Mouse (Mus musculus) liver, adult 10 weeks (tissue): ENCODE results near the gene Ppp1r3d. TPM values are rescaled to one million over a fixed set of nuclear protein-coding genes. Genes with fewer than 3 reads are reported as not detected.

Experiments used
- polyA plus RNA-seq: library from polyadenylated mRNA; stranded (reverse); fragments of 350-450 nt; fragmentation: Illumina TruSeq; extraction: RNeasy Lipid Tissue Mini Kit (QIAGEN cat#74804); gene quantifications from one replicate; pipeline ENCODE4 v1.2.3, GENCODE M21; 2014; ENCODE audit warnings: low read depth, low replicate concordance

Gene Ppp1r3d
- 0.11 TPM for polyA plus RNA-seq

DNA sequence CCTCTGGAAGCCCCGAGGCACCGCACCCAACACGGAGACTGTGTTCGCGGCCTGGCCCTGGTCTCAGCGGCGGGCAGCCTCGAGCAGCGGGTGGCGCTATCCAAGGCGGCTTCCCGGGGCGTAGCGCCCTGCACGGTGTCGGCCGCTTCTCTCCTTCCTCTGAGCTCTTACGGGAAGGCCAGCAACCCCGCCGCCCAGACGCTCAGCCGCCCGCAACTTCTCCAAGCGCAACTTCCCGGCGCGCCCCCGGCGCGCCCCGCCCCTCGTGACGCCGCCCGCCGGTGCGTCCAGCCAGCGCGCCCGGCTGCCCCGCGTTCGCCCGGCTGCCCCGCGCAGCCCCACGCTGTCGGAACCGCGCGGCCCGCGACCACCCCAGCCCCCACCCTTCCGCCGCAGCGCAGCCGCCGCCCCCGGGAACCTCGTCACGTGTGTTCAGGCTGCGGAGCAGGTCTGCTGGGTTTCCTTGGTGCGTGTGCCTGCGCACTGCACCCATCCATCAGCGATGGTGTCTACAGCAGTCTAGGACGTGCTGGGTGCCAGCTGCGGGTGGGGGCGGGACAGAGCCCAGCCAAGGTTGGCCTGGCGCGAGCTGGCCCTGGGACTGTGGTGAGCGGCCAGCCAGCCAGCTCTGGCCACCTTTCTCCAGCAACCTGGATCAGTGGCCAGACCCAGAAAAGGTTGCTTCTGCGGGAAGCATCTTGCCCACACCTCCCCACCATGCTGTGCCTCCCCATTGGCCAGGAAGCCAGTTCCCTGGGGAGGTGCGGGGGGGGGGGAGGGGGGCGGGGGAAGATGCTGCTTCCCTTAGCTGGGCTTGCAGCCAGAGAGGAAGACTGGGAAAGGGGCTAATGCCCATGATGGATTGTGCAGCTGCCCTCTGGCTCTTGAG, at the start of gene Ppp1r3d, which contains the start of gene Fam217b:
TSS of gene Ppp1r3d (minus strand) at position 212 of the 889 bp plus-strand sequence.
TSS of gene Fam217b (plus strand) at position 264 of the 889 bp plus-strand sequence.

DNA sequence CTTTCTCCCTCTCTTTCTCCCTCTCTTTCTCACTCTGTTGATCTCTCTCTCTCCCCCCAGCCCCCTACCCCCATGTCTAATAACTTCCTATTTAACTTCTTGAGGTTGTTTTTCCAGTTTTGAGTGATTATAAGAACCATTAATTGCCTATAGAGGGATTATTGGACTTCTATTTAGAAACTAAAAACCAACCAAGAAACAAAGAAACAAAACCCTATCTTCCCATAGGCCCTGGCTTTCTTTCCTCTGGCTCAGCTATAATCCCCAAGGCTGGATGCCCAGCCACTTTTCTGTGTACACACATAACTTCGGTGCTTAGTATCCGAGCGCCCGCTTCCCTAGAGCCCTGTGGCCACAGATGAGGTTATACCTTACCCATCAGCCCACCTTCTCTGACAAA, 16.0 kb upstream of the Ppp1r3d start, which contains the start of gene Cdh26:
TSS of gene Cdh26 (plus strand) at position 301 of the 400 bp plus-strand sequence.

DNA sequence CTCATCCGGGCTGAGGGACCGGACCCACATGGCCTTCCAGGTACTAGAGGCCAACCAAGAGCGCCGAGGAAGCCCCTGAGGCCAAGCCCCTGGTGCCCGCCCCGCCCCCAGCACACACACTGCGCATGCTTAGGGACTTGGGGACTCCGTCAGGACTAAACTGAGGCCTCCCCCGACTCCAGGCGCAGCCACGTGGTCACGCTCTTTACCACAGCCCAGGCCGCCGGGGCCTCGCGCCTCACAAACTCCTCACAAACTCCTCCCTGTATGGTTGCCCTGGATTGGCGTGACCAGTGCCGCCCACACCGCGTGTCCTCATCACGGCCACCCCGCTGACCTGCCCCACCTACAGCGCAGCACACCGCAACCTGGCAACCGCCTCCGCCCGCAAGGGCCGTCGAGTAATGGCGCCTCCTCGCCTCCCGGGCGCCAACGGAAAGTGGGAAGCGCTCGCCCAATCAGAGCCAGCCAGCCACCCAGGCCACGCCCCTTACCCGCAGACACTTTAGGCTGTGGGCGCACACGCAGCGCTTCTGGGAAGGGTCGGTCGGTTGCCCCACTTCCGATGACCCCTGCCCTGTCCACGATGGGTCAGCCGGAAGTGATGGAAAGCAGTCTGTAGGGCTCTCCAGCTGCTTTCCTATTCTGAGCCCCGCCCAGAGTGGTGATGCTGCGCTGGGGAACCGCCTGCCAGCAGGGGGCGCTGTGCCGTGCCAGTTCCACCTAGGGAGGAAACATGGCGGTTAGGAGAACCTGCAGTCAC, 7.0 kb downstream of the Ppp1r3d start, which contains the start of gene Sycp2:
TSS of gene Sycp2 (minus strand) at position 633 of the 763 bp plus-strand sequence.

Other genes with a start within 250 kb of the Ppp1r3d start
- 0.11 TPM for gene Sycp2, start 6.8 kb downstream of the Ppp1r3d start, polyA plus RNA-seq
- 0.26 TPM for gene Fam217b, start 52 bp upstream of the Ppp1r3d start, polyA plus RNA-seq
- gene Cdh26, start 16.1 kb upstream of the Ppp1r3d start, polyA plus RNA-seq = not detected